Mouse (Mus musculus): ENCODE data around the gene Cck.
A peak's percentile ranks its signal among the peaks of the same experiment; 100 is the strongest.

Cck gene

DNA sequence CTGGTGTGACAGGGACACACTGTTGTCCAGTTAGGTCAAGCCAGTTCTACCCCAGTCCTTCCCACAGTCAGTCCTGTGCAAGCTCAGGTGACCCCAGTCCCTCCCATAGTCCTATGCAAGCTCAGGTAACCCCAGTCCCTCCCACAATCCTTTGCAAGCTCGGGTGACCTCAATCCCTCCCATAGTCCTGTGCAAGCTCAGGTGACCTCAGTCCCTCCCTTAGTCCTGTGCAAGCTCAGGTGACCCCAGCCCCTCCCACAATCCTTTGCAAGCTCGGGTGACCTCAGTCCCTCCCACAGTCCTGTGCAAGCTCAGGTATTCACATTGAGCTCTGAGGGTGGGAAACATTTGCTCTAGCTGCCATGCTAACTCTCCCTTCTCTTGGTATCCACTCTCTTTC, 35.5 kb downstream of the Cck start:
- no peak for DNase-seq

DNA sequence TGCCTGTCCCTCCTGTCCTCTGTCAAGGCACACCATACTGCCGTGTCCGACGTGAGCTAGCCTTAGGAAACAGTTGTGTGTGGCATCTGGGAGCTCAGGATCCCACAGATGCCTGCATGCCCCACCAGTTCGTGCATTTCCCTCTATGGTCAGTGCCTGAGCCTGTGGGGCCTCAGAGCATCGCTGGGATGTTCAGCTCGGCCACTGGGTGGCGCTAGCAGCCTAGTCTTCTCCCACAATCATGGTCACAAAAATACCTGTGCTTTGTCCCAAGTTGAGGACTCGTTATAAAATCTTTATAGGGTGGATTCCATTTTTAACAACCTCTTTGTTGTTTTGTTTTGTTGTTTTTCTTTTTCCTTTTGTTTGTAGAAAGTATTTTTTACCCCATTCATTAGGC, 37.0 kb downstream of the Cck start:
- peak; percentile 34 for DNase-seq

DNA sequence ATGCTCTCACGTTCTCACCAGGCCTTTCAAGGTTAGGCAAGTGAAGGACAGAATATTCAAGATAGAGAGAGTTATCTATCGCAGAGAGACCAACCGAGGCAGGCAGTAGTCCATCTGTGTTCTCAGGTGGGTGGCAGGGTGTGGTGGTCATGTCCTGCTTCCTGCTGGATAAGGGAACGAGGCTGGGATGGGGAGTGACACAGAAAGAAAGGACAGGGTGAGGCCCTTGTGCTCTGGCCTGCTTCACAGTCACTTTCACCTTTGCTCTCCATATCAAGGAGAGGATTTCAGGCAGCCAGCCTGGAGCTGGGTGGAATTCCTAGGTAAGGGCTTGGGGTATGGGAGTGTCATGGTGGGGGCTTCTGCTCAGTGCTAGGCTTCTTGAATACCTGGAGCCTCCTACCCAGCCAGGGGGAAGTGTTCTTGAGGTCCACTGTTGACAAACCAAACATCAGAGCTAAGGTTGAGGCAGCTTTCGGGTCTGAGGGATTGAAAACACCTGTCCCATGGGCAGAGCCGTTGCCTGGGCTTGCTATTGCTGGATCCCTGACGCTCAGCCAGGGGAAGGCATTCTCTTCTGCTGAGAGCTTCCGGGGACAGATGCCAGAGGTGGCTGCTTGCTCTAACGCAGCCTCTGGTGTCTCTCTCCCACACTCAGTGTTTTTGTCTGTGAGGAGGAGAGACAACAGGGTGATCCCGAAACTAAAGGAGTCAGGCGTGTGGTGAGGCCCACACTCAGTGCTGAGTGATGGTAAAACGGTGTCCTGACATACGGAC, 38.6 kb downstream of the Cck start:
- no peak for DNase-seq

- DNase-seq: no peak
Observed at GRCm38 (mm10) chr9:121454891-121455290, 40.6 kb downstream of the Cck start.

DNA sequence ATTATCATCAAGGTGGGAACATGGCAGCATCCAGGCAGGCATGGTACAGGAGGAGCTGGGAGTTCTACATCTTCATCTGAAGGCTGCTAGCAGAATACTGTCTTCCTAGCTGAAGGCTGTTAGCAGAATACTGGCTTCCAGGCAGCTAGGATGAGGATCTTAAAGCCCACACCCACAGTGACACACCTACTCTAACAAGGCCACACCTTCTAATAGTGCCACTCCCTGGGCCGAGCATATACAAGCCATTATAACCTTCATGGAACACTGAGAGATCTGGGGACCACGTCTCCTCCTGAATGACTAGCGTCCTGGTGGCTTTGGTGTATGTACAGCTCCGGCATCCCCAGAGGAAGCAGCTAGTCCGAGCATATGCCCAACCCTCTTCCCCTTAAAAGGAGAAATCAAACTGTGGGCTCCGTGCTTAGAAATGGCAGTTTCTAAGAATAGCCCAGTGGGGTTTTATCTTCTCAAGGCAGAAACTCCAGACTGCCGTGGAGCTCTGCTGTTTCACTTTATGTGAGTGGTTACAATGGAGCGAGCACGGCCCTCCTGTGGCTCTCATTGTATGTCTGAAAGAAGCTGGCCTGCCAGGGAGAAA, 43.1 kb downstream of the Cck start:
- peak; percentile 48 for DNase-seq

DNA sequence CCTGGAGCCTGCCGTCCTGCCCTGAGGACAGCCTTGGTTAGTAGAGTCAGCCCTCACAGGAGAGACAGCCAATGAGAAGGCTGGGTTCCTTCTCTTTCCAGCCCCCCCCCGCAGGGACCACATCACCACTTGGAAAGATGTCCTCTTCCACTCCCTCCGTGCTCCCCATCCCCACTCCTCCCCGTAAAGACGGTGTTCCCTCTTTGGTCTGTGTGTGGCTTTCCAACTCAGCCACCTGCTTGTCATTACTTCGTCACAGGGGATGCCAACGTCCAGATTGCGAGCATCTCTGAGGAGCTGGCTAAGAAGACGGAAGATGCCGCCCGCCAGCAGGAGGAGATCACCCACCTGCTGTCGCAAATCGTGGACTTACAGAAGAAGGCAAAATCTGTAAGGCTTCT, 49.1 kb downstream of the Cck start:
- peak; percentile 69 for DNase-seq

DNA sequence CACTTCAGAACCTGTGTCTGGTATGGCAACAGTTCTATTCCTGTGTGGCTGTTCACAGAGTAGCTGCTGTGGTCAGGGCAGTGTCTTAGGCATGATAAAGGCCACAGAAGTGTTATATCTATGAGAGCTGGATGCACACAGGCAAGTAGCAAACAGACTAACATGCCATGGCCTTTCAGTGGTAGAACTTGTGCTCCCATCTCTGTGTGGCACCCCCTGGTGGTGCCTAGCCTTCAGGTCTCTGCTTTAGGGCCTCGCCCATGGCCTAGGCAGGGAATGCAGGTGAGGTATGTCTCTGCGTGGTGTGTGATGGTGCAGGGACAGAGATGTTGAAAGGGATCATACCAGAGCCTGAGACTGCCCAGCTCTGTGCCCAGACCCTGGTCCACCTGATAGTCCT, 50.1 kb downstream of the Cck start:
- peak; percentile 40 for DNase-seq

DNA sequence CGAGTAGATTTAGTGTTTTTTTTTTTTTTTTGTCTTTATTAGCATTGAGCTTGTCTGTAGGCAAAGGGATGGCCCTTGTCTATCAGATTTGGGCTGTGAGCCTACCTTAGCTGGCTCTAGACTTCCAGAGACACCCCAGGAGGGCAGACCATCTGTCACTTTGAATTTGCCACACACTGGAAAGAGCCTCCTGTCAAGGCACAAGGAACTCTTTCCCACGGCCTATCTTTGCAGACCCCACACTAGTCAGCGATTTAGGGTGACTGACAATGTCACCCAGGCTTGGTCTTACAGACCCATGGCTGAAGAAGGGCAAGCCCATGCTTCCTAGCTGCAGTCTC, 51.2 kb downstream of the Cck start:
- no peak for DNase-seq

GRCm38 (mm10) chr9:121443696-121444366, 51.7 kb downstream of the Cck start:
- peak; percentile 39 for DNase-seq

DNA sequence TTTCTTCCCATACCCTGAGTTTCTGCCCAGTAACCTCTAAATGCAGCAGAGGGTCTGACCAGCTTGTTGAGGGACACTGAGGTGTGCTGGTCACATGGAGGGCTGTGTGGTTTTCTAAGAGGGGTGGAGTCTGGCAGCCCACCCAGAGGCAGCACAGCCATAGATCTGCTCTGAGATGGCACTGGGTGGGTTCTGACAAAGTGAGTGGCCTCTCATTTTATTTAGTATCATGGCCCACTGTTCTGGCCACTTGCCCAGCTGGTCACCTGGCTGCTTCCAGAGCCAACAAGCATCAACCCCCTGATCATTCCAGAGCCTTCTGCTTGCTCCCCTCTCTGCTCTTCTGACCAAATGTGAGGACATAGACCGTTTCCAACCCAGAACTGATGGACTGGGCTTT, 53.3 kb downstream of the Cck start:
- DNase-seq: no peak

All from right cerebral cortex, adult 18-20 months (tissue).